Mouse (Mus musculus): ENCODE results near the gene Aif1. TPM values are rescaled to one million over a fixed set of nuclear protein-coding genes. Genes with fewer than 3 reads are reported as not detected.

The Aif1 gene
- polyA plus RNA-seq (2012) = 3.5 and 4.0 TPM in 2 replicates

DNA sequence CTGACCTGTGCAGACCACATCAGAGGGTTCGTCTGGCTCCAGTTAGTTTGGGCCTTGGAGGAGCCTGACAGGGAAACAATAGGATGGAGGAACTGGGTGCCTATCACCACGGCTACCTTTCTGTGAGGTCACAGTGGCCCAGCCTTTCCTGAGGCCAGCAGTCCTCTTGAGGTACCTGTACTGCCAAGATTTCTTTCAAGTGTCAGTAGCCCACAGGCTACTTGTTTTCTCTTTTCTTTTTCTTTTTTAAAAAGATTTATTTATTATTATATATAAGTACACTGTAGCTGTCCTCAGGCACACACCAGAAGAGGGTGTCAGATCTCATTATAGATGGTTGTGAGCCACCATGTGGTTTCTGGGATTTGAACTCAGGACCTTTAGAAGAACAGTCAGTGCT, at the start of gene Aif1:
Gene Aif1, minus strand, starts transcription at position 101 of the 400 bp plus-strand sequence.

GRCm38 (mm10) chr17:35220156-35220952, 44.5 kb upstream of the Aif1 start, which contains the start of gene Gm16181:
Gene Gm16181 (plus strand): TSS chr17:35220834.

DNA sequence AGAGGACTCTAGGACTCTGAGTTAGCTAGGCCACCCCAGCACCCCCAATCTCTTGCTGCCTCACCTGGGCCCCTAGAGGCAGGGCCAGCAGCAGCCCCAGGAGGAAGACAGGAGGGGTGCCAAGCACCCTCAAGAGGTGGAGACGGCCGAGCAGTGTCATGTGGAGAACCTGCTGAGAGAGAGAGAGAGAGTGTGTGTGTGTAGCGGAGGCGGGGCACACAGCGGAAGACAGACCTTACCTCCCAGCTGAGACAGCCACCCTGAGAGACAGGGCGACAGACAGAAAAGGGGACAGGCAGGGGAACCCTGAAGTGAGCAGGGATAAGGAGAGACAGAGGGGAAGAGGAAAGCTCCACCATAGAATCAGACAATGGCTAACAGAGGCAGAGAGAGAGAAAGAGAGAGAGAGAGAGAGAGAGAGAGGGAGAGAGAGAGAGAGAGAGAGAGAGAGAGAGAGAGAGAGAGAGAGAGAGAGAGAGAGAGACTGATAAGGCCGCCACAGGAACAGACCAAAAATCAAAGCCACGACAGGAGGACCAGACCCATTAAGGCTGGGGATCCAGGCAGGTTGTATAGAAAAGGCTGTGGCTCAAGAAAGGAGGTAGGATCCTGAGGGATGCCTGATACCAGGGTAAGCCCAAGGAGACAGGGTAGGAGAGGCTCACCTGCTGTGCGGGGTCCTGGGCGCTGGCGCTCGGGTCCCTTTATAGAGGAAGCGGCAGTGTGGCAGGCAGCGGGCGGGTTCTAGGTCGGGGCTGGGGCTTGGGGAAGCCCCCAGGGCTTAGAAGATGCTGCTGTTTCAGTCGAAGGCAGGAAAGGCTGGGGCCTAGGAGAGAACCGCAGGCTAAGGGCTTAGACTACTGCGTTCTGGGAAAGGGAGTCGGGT, 28.9 kb upstream of the Aif1 start, which contains the start of gene Lta:
Gene Lta, minus strand, starts transcription at position 858 of the 886 bp plus-strand sequence.

GRCm38 (mm10) chr17:35201787-35202186, 25.9 kb upstream of the Aif1 start, which contains the start of gene Tnf:
Gene Tnf (minus strand): TSS chr17:35202007.

DNA sequence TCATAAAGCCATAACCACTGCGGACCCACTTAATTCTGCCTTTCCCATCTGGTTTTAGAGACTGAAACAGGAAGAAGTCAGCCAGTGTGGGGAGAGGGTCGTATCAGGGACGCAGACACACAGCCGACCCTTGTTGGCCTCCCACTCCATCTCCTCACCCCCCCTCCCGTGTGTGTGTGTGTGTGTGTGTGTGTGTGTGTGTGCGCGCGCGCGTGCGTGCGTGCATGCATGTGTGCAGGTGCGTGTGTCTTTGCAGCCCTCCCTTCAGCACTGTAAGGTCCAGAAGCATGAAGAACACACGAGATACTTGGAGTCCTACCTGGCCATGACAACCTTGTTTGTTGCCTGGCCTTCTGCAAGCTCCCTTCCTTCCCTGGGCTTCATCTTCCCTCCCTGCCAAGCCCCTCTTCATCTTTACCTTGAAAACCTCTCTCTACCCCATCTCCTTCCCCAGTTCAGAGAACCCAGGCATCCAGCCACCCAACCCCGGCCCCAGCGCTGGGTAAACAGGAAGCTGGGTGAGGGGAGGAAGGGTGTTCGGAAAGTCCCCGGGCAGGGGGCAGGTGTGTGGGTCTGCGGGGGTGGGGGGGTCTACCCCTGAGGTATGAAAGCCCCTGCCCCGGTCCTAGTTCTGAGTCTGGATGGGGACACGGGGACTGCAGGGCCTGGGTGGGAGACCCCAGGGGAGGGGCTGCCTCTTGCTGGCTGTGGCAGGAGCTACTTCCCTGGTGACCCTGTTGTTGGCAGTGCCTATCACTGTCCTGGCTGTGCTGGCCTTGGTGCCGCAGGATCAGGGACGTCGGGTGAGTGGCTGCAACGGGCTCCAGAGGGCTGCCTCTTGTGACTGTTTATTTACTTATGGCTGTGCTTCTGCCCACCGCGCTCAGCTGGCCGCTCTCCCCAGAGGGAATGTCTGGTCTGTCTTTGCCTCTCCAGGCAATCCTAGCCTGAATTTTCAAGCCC, 18.3 kb upstream of the Aif1 start, which contains the start of gene Ltb:
Gene Ltb, plus strand, starts transcription at position 559 of the 963 bp plus-strand sequence.

DNA sequence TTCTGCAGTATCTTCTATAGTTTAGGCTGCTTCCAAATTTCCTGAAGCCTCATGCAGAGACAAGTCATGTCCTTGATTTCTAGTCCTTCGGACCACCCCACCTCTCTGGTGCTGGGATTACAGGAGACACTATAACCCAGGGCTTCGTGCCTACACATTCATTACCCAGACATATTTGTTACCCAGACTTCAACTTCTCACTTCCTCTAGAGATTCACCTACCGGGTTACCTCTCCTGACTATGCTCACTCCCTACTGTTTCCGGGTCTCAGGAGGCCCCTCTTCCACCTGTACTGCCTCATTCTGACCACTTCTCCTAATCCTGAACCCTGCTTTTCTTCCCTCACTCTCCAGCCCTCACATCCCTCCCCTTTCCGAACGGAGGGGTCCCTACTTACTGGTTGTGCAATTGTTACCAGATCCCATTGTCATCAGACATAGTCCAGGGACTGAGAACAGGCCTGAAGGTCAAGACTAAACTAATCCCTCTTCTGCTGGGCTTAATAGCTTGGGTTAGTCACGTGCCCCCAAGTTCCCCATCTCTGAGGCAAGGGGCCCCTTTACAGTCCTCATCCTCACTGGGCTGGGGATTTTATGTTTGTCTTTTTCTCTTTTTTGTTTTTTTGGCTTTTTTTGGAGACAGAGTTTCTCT, 12.2 kb upstream of the Aif1 start, which contains the start of gene Lst1:
Gene Lst1, minus strand, starts transcription at position 481 of the 652 bp plus-strand sequence.

GRCm38 (mm10) chr17:35164568-35165450, 11.1 kb downstream of the Aif1 start, which contains the start of gene Prrc2a:
Gene Prrc2a (minus strand): TSS chr17:35164897.

DNA sequence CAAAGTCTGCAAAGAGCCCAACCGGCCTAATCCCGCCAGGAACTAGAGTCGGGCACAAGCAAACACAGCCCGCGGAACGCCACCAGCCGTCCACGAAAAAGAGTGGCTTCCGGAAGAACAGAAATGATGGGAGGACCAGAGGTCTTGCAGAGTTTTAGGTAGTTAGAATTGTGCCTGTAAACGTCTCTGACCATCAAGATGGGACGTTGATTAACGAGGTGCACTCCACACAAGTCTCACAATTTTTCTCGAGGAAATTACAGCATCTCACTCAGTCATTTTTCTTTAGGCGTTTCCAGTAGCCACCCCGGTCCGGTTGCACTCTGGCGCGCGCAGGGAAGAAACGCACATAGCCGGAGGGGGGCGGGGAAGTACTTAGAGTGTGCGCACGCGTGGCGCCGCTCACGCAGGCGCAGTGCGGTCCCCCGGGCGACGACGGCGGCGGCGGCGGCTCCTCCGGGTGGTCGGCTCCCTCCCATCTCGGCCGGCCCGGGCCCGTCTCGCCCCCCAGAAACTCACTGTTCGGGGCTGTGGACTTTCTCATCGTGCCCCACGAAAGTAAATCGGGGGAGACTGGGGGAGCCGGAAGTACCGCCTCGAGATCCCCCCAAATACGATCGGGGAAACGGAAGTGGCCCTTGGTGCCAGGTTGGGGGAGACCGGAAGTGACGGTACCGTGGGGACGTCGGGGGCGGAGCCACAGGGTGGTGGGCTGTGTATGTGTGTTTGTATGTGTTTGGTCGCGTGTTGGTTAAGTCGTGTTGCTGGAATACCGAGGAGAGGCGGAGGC, 40.9 kb downstream of the Aif1 start, which contains the start of gene Bag6:
Gene Bag6, plus strand, starts transcription at position 378 of the 790 bp plus-strand sequence.

DNA sequence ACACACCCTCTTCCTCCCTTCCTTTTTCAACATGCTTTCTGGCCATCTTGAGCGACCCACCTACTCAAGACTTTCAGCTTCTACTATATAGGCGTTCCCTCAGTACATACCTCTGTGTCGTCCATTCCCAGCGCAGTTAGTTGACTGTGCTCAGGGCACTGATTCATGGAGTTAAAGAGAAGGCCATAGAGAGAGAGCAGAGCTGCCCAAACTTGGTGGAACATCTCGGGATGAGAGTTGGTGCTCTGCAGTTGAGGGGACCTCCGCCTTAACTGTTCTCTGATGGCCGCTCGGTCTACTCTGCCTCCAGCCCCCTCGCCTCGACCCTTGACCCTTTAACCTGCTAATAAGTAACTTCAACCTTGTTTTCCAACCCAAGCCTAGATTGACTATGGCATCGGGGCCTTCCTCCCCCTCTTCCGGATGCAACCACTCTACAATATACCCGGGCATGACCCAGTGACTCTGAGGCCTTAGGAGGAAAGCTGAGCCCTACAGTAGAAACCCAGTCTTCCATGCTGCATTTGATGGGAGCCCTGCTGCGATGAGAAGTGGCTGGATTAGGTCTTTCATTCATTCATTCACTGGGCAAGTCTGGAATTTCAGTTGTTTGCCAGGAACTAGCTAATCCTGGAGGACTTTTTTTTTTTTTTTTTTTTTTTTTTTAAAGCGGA, 44.2 kb downstream of the Aif1 start, which contains the start of gene Apom:
Gene Apom, minus strand, starts transcription at position 551 of the 674 bp plus-strand sequence.

GRCm38 (mm10) chr17:35126206-35126611, 49.7 kb downstream of the Aif1 start, which contains the start of gene D17H6S53E:
Gene D17H6S53E (plus strand): TSS chr17:35126373.

DNA sequence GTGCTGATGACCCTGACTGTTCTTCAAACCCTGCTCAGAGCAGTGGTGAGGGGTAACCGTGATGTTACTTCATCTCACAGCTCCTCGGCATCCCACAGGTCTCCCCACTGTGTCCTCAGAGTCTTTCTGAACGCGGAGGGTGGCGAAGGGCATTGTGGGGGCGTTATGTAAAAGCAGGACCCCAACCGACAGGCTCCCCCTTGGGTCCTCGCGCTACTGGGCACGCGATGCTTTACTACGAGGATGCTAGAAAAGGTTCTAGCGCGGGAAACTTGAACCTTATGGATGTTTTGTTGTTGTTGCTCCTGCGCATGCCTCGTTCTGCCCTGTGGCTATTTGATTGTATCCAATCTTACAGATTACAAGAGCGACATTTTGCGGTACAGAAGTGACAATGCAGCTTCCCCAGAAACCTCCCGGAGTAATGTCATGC, 54.0 kb downstream of the Aif1 start, which contains the start of gene Csnk2b:
Gene Csnk2b, minus strand, starts transcription at position 183 of the 433 bp plus-strand sequence.

GRCm38 (mm10) chr17:35121143-35121799, 54.6 kb downstream of the Aif1 start, which contains the start of gene Gpank1:
Gene Gpank1 (plus strand): TSS chr17:35121455.

Other genes starting within 250 kb of the Aif1 start
- 52.4 and 79.9 TPM in 2 replicates for gene Neu1, start 244.8 kb downstream of the Aif1 start, polyA plus RNA-seq (2012)
- 425 and 1,961 TPM in 2 replicates for gene Hspa1b, start 216.8 kb downstream of the Aif1 start, polyA plus RNA-seq (2012)
- gene Gm20481, start 206.2 kb downstream of the Aif1 start, polyA plus RNA-seq (2012) = 0.52 TPM in 1 of 2 replicates, not detected in the other
- 239 and 1,296 TPM in 2 replicates for gene Hspa1a, start 203.9 kb downstream of the Aif1 start, polyA plus RNA-seq (2012)
- 0.06 TPM in 1 of 2 replicates, not detected in the other for gene Hspa1l, start 203.4 kb downstream of the Aif1 start, polyA plus RNA-seq (2012)
- 154 and 167 TPM in 2 replicates for gene Lsm2, start 194.2 kb downstream of the Aif1 start, polyA plus RNA-seq (2012)
- 841 and 875 TPM in 2 replicates for gene Vars, start 175.1 kb downstream of the Aif1 start, polyA plus RNA-seq (2012)
- gene Vwa7, start 159.5 kb downstream of the Aif1 start, polyA plus RNA-seq (2012) = 0.24 and 0.38 TPM in 2 replicates
- gene Sapcd1, start 148.1 kb downstream of the Aif1 start, polyA plus RNA-seq (2012) = 6.0 and 11.9 TPM in 2 replicates
- gene Msh5, start 129.3 kb downstream of the Aif1 start, polyA plus RNA-seq (2012) = 3.4 and 5.4 TPM in 2 replicates
- 109 and 129 TPM in 2 replicates for gene Clic1, start 126.1 kb downstream of the Aif1 start, polyA plus RNA-seq (2012)
- gene Ddah2, start 117.0 kb downstream of the Aif1 start, polyA plus RNA-seq (2012) = 33.8 and 58.4 TPM in 2 replicates
- gene Ly6g6c, start 110.7 kb downstream of the Aif1 start, polyA plus RNA-seq (2012) = 0.09 TPM in 1 of 2 replicates, not detected in the other
- gene Mpig6b, start 109.9 kb downstream of the Aif1 start, polyA plus RNA-seq (2012) = 0.04 TPM in 1 of 2 replicates, not detected in the other
- gene Ly6g6e, start 99.2 kb downstream of the Aif1 start, polyA plus RNA-seq (2012) = not detected in 2 replicates
- gene Ly6g6d, start 98.0 kb downstream of the Aif1 start, polyA plus RNA-seq (2012) = 0.26 TPM in 1 of 2 replicates, not detected in the other
- gene Ly6g6f, start 90.5 kb downstream of the Aif1 start, polyA plus RNA-seq (2012) = 0.06 and 0.28 TPM in 2 replicates
- 118 and 123 TPM in 2 replicates for gene Abhd16a, start 86.8 kb downstream of the Aif1 start, polyA plus RNA-seq (2012)
- gene Ly6g5c, start 67.8 kb downstream of the Aif1 start, polyA plus RNA-seq (2012) = not detected in 2 replicates
- gene Ly6g5b, start 60.6 kb downstream of the Aif1 start, polyA plus RNA-seq (2012) = 0.45 and 0.69 TPM in 2 replicates
- gene Gpank1, start 54.6 kb downstream of the Aif1 start, polyA plus RNA-seq (2012) = 73.8 and 84.9 TPM in 2 replicates
- 77.7 and 78.6 TPM in 2 replicates for gene Csnk2b, start 54.0 kb downstream of the Aif1 start, polyA plus RNA-seq (2012)
- gene D17H6S53E, start 49.7 kb downstream of the Aif1 start, polyA plus RNA-seq (2012) = 4.1 and 4.4 TPM in 2 replicates
- gene Apom, start 44.0 kb downstream of the Aif1 start, polyA plus RNA-seq (2012) = 0.37 and 0.84 TPM in 2 replicates
- gene Bag6, start 40.9 kb downstream of the Aif1 start, polyA plus RNA-seq (2012) = 683 and 812 TPM in 2 replicates
- gene Prrc2a, start 11.2 kb downstream of the Aif1 start, polyA plus RNA-seq (2012) = 1,479 and 1,500 TPM in 2 replicates
- gene Lst1, start 12.4 kb upstream of the Aif1 start, polyA plus RNA-seq (2012) = 3.8 and 6.6 TPM in 2 replicates
- 14.0 and 15.6 TPM in 2 replicates for gene Ltb, start 18.4 kb upstream of the Aif1 start, polyA plus RNA-seq (2012)
- gene Tnf, start 25.9 kb upstream of the Aif1 start, polyA plus RNA-seq (2012) = 12.8 and 21.1 TPM in 2 replicates
- gene Lta, start 29.3 kb upstream of the Aif1 start, polyA plus RNA-seq (2012) = 0.10 and 0.22 TPM in 2 replicates
- gene Gm16181, start 44.8 kb upstream of the Aif1 start, polyA plus RNA-seq (2012) = not detected in 2 replicates
- gene Atp6v1g2, start 57.6 kb upstream of the Aif1 start, polyA plus RNA-seq (2012) = 5.5 and 9.2 TPM in 2 replicates
- 42.2 and 43.8 TPM in 2 replicates for gene Nfkbil1, start 59.7 kb upstream of the Aif1 start, polyA plus RNA-seq (2012)
- gene Ddx39b, start 65.7 kb upstream of the Aif1 start, polyA plus RNA-seq (2012) = 404 and 440 TPM in 2 replicates
- 854 and 953 TPM in 2 replicates for gene H2-D1, start 86.7 kb upstream of the Aif1 start, polyA plus RNA-seq (2012)
- gene H2-Q1, start 144.3 kb upstream of the Aif1 start, polyA plus RNA-seq (2012) = not detected in 2 replicates
- not detected in 2 replicates for gene H2-Q2, start 166.2 kb upstream of the Aif1 start, polyA plus RNA-seq (2012)
- 178 and 252 TPM in 2 replicates for gene H2-Q4, start 203.5 kb upstream of the Aif1 start, polyA plus RNA-seq (2012)
- gene H2-Q6, start 248.8 kb upstream of the Aif1 start, polyA plus RNA-seq (2012) = 207 and 337 TPM in 2 replicates